Mouse (Mus musculus): ENCODE results near the gene Prmt8. TPM values are rescaled to one million over a fixed set of nuclear protein-coding genes. Genes with fewer than 3 reads are reported as not detected.

Prmt8 gene
- polyA plus RNA-seq (2012; rRNA removed) = 55.1 and 55.9 TPM in 2 replicates

- DNase-seq (ENCODE audit: extremely low spot score in 1 of 2, low spot score in 1 of 2) = peak; percentile 67 to 80
These were observed at the start of gene Prmt8 for GRCm38 (mm10) chr6:127769275-127770156. Gene Prmt8, minus strand, starts transcription at chr6:127769472.

GRCm38 (mm10) chr6:127803046-127803729 lies 33.9 kb upstream of the Prmt8 start:
- DNase-seq (ENCODE audit: extremely low spot score in 1 of 2, low spot score in 1 of 2) = peak in 1 of 2 experiments; percentile 17

- no peak for DNase-seq (ENCODE audit: extremely low spot score in 1 of 2, low spot score in 1 of 2)
These were observed 32.9 kb upstream of the Prmt8 start for GRCm38 (mm10) chr6:127802211-127802610.

DNA sequence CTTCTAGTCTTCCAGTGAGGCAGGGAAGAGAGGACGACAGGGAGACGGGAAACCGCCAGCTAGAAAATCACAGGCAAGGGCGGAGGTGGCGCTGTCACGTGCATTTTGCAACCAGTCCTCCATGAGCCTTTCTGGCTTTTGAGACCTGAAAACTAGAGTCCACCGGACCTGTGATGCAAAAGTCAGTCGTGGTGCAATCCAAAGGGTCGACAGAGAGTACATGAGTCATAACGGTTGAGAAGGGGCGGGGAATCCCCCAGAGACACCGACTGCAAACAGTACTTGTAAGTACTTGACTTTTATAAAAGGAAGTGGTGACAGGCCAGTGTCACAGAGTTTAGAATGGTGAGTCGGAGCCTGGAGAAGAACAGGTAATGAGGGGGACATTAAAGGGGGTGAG lies 20.8 kb upstream of the Prmt8 start:
- DNase-seq (ENCODE audit: extremely low spot score in 1 of 2, low spot score in 1 of 2) = no peak

DNA sequence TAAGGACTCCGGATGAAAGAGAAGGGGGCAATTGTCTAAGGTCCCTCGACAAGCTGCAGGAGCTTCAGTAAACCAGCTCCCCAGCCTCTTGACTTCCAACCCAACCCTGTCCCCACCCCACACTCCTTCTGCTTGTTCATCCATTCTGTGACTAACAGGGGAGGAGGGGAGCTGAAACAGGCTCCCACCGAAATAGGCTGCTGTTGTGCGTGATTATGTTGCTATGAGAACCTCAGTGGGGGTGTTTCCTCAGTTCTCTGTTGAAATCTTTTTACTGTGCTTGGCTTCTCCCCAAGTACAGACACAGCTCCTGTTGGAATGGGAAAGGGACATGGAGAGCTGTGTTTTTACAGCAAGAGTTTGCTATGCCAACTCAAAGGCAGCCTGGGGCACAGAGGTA lies 1.5 kb upstream of the Prmt8 start:
- DNase-seq (ENCODE audit: extremely low spot score in 1 of 2, low spot score in 1 of 2) = peak; percentile 77 to 87

- DNase-seq (ENCODE audit: extremely low spot score in 1 of 2, low spot score in 1 of 2) = peak in 1 of 2 experiments; percentile 35
These were observed 524 bp downstream of the Prmt8 start for GRCm38 (mm10) chr6:127768621-127769274.

GRCm38 (mm10) chr6:127767706-127768493 lies 1.4 kb downstream of the Prmt8 start:
- DNase-seq (ENCODE audit: extremely low spot score in 1 of 2, low spot score in 1 of 2) = peak in 1 of 2 experiments; percentile 46

GRCm38 (mm10) chr6:127767201-127767705 lies 2.0 kb downstream of the Prmt8 start:
- peak; percentile 57 to 77 for DNase-seq (ENCODE audit: extremely low spot score in 1 of 2, low spot score in 1 of 2)

DNA sequence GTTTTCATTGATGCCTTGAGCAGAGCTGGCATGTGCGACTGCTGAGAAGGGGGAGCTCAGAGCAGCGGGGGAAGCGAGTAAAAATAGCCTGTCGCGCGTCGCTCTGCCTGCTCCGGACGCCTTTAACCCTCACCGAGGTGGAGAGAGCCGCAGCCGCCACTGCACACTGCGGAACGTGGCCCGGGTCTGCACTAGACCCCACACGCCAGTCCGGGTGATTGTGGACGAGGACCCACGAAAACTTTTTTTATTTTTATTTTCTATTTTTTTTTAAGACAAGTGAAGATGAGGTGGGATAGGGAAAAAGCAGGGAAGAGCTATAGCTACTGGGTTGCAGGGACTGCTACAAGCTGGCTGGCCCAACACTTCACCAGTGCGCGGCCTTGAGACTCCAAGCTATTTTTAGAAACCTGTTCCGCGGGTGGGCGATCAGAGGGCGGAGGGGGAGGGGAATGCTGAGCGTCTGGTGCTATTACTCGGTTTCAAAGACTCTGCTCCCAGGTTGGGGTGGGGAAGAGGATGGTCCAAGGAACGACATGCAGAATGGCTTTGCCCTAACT lies 2.6 kb downstream of the Prmt8 start:
- DNase-seq (ENCODE audit: extremely low spot score in 1 of 2, low spot score in 1 of 2) = peak in 1 of 2 experiments; percentile 61

DNA sequence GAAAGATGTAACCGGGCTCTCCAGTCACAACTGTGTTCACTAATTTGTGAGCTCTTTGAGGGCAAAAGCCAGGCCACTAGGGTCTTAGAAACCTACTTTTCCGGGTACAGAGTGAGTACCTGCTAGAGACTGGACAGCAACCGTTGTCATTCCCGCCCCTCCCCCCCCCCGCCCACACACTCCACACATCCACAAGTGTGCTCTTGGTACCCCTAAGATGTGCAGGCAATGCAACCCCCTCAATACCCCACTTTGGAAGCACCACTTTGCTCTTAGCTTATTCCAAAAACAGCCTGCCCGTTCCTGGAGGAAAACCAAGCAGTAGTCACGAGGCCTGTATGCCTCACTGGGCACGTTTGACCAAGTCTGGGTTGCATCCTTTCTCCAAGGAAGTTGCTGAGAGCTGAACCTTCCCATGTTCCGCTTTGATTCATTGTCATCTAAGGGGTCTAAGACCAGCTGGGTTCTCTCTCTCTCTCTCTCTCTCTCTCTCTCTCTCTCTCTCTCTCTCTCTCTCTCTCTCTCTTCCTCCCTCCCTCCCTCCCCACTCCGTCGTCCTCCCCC lies 3.1 kb downstream of the Prmt8 start:
- DNase-seq (ENCODE audit: extremely low spot score in 1 of 2, low spot score in 1 of 2) = peak in 1 of 2 experiments; percentile 69

DNA sequence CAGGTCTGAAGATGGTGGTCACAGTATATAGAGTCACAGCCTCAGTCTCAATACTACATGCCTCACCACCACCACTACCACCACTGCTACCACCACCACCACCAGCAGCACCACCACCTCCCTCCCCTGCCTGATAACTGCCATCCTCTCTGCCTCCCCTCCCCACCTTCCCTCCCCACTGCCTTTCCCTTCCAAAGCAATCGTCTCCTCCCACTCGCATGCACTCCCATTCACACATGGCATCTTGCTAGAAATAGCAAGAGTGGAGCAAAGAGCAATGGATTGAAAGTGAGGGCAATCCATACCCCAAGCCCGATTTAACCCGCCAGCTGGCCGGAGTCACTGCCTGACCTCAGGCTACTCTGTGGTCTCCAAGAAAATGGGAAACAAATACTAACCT lies 3.7 kb downstream of the Prmt8 start:
- peak in 1 of 2 experiments; percentile 49 for DNase-seq (ENCODE audit: extremely low spot score in 1 of 2, low spot score in 1 of 2)

DNA sequence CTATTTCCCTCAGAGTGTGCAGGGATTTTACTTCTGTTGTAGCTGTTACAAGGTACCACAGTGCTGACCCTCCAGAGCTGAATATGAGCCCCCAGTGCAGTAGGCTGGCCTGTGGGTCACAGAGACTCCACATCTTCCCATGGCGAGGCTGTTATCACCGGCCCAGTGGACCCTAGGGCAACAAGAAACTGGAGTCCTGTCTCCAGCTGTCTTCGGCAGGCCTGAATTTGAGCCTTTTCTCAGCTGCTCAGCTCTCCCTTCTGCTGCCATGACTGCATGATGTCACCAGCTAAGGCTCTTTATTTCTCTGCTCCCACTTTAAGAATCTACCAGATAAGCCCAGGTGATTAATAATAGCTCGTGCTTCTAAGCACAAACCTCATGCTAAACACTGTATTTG lies 11.0 kb downstream of the Prmt8 start:
- no peak for DNase-seq (ENCODE audit: extremely low spot score in 1 of 2, low spot score in 1 of 2)

DNA sequence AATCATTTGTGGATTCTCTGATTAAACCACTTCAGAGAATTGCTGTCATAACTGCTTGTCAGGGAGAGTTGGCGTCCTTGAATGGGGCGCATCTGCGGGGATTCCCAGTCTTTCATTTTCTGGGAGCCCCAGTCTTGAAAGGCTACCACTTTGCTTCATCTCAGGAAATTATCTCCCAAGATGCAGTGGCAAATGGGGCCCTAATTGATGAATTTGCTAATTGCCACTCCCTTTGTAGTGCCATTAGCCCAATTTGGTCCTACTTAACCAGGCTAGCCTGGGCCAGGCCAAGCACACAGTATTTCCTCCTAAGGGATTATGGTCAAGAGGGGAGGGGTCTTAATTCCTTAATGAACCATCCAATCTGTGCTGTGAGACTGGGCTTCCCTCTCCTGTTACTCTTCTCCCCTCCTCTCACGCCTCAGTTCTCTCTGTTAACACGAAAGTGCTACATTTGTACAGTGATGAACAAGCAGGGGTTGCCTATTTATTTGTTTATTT lies 11.6 kb downstream of the Prmt8 start:
- DNase-seq (ENCODE audit: extremely low spot score in 1 of 2, low spot score in 1 of 2) = no peak

- DNase-seq (ENCODE audit: extremely low spot score in 1 of 2, low spot score in 1 of 2) = peak in 1 of 2 experiments; percentile 66
These were observed 12.4 kb downstream of the Prmt8 start for GRCm38 (mm10) chr6:127756856-127757255.

DNA sequence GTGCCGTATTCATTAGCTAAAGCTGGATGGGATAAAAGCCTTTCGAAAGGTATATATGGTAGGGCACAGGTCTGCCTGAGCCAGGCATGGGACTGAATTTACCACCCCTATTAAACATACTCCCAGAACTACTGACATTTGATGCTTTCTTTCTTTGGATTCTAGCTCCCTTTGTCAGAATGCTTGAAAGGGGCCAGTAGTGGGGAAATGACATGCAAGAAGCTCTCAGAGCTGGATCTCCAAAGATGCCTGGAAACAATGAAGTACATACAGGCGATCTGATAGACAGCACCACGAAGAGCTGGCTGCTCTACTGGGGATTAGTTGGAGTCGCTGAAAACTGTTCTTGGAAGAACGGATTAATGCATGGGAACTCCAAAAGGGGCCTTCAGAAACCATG lies 16.0 kb downstream of the Prmt8 start:
- DNase-seq (ENCODE audit: extremely low spot score in 1 of 2, low spot score in 1 of 2) = no peak

- DNase-seq (ENCODE audit: extremely low spot score in 1 of 2, low spot score in 1 of 2) = no peak
These were observed 16.6 kb downstream of the Prmt8 start for GRCm38 (mm10) chr6:127752681-127753080.

DNA sequence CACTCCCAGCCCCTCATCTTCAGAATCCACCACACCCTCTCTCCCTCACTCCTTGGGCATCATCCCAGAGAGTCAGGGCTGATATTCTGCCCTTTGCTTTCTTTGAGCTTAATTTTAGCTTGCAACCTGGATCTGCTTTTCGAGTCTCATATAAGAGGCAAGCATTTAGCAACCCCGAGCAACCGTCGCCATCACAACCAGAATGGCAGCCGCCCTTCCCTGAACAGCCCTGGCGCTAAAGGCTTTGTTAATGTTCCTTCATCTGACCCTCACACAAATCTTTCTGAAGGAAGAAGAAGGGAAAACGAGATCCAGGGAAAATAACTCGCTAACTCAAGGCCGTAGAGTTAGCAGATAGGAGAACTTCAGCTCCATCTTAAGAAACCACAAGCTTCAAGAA lies 17.8 kb downstream of the Prmt8 start:
- no peak for DNase-seq (ENCODE audit: extremely low spot score in 1 of 2, low spot score in 1 of 2)

DNA sequence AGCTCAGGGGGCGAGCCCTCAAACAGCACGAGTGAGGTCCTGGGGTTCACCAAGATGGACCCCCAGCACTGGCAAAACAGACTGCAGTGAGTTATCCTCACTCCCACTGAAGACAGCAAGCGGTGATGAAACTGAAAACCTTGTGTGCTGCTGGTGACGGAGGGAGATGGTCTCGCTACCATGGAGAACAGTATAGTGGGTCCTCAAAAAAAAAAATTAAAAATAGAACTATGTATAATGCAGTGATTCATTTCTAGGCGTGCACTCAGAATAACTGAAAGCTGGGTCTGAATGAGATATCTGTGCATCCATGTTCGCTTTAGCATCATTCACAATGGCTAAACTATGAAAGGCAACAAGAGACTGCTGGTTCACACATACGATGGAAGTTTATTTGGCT lies 20.5 kb downstream of the Prmt8 start:
- peak in 1 of 2 experiments; percentile 30 for DNase-seq (ENCODE audit: extremely low spot score in 1 of 2, low spot score in 1 of 2)

GRCm38 (mm10) chr6:127742290-127742689 lies 27.0 kb downstream of the Prmt8 start:
- peak in 1 of 2 experiments; percentile 58 for DNase-seq (ENCODE audit: extremely low spot score in 1 of 2, low spot score in 1 of 2)

Measured in frontal cortex, adult 2 months (tissue).